Mouse (Mus musculus): ENCODE results near the gene Prickle2. TPM values are rescaled to one million over a fixed set of nuclear protein-coding genes. Genes with fewer than 3 reads are reported as not detected.

Prickle2 gene
- polyA plus RNA-seq, 1 experiment from 2014 or later = 18.1 TPM

DNA sequence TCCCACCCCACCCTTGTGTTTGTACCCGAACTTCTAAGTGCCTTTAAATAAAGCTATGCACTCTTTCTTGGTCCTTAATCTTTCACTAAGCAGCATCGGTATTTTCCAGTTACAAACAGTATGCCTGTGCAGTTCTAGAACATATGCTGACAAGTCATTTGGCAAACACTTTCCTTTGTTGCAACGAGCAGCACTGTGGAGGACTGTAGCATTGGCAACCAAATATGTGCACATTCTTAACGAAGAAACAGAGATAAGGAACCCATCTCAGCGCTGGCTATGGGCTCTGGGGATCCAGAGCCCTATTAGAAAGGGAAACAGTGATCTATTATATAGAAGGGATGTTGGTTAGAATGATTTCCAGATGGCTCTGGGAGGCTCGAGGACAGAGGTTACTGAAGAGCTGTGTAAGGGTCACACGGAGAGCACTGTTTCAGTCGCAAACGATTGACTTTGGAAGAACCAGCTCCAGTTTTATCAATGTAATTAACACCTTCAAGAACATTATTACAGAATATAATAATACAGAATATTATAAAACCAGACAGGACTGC lies 96.2 kb downstream of the Prickle2 start:
- no peaks in the 10 kb centered on the region for H3K27me3 ChIP-seq
- in situ Hi-C loops (cut with MboI; ENCODE audit: low pct_unique_long_range_greater_than_20kb) = no loop called here
- no peak for DNase-seq (ENCODE audit: low read depth, low spot score)
- TF ChIP-seq CTCF (IDR thresholded peaks at IDR 0.05) = no peak
- no peak for ATAC-seq
- ChIA-PET CTCF (interaction anchor here (1.0 to 1.6 kb wide), 4 partner anchors 12 to 56 kb away, joined by 3 to 5 read pairs (median 3); no protein-coding TSS in a partner anchor), POLR2A (no interaction called here)

GRCm38 (mm10) chr6:92609078-92609477 lies 96.9 kb downstream of the Prickle2 start:
- CTCF ChIA-PET = interaction anchor here (1.6 kb wide), 1 partner anchor 57 kb away, joined by 5 read pairs; no protein-coding TSS in a partner anchor
- no peak for TF ChIP-seq CTCF (IDR thresholded peaks at IDR 0.05)
- ATAC-seq (no peak), DNase-seq (ENCODE audit: low read depth, low spot score) (no peak)
- POLR2A ChIA-PET = no interaction called here
- in situ Hi-C loops (cut with MboI; ENCODE audit: low pct_unique_long_range_greater_than_20kb) = no loop called here
- no peaks in the 10 kb centered on the region for H3K27me3 ChIP-seq

DNA sequence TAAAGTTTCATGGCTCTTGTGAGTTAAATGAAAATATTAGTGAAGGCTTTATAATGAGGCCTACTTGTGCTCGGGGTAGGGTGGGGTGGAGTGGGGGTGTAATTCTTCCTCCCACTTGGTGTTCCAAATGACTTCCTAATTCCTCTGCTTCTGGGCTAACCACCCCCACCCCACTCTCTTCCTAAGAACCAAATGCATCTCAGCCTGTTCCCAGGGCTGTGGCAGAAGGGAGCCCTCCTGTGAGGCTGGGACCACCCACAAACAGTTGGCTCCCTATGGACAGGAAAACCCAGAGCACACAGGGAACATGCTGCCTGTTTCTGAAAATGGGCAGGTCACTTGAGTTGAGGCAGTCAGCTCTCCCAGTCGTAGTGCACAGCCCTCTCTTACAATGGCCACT lies 100.8 kb downstream of the Prickle2 start:
- TF ChIP-seq CTCF (IDR thresholded peaks at IDR 0.05) = no peak
- ChIA-PET CTCF (interaction anchor here (1.5 kb wide), 1 partner anchor 35 kb away, joined by 3 read pairs; no protein-coding TSS in a partner anchor), POLR2A (interaction anchor here (0.5 kb wide), 1 partner anchor 65 kb away, joined by 3 read pairs; no protein-coding TSS in a partner anchor)
- ATAC-seq (no peak), DNase-seq (ENCODE audit: low read depth, low spot score) (no peak)
- in situ Hi-C loops (cut with MboI; ENCODE audit: low pct_unique_long_range_greater_than_20kb) = no loop called here
- H3K27me3 ChIP-seq = no peaks in the 10 kb centered on the region

DNA sequence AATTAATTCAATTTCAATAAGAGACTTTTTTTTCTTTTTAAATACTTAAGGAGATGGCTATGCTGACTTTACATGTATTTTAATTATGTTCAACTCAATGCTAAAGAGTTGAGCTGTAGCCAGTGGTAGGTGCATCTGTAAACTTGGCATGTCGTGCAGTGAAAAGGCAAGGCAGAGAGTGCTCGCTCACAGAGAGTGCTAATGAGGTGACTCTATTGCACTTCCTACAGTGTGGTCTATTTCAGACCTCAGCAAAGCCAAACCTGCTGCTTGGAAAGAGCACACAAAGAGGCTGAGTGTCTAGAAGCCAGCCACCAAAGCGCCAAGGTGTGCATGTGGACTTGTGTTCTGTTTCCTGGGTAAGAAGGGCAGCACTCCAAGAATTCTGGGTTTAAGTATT lies 109.6 kb downstream of the Prickle2 start:
- in situ Hi-C loops (cut with MboI; ENCODE audit: low pct_unique_long_range_greater_than_20kb) = no loop called here
- no peaks in the 10 kb centered on the region for H3K27me3 ChIP-seq
- no peak for TF ChIP-seq CTCF (IDR thresholded peaks at IDR 0.05)
- POLR2A ChIA-PET = no interaction called here
- CTCF ChIA-PET = interaction anchor here (1.4 kb wide), 1 partner anchor 10 kb away, joined by 4 read pairs; no protein-coding TSS in a partner anchor
- no peak for ATAC-seq
- no peak for DNase-seq (ENCODE audit: low read depth, low spot score)

DNA sequence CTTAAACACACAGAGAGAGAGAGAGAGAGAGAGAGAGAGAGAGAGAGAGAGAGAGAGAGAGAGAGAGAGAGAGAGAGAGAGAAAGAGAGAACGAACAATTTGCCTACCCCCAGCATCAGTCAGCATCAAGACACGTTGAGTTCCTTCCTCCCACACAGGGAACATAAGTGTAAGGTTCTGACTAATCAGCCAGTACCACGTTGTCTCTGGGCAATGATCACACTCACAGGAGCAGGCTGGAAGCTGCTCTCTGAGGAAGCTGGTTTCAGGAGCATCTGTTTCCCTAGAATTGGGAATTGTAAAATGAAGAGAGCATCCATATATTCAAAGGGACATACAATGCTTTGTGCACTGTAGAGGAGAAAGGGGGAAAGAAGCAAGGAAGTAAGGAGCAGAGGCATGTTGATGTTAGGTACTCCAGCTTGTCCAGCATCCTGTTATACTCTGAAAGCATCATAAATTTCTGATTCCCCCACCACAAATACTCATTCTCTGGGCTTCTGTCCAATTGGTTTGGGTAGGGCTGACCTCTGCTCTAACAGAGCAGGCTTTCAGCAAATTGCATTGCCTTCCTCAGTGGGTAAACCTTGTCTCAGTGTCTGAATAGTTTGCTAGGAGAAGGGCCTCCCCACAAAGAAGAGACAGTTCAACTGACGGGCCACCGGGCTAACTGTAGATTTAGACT lies 116.4 kb downstream of the Prickle2 start:
- ChIA-PET CTCF (interaction anchor here (1.0 kb wide), 1 partner anchor 9 kb away, joined by 3 read pairs; no protein-coding TSS in a partner anchor), POLR2A (interaction anchor here (0.9 kb wide), 1 partner anchor 9 kb away, joined by 3 read pairs; no protein-coding TSS in a partner anchor)
- ATAC-seq (no peak), DNase-seq (ENCODE audit: low read depth, low spot score) (no peak)
- H3K27me3 ChIP-seq = no peaks in the 10 kb centered on the region
- no peak for TF ChIP-seq CTCF (IDR thresholded peaks at IDR 0.05)
- in situ Hi-C loops (cut with MboI; ENCODE audit: low pct_unique_long_range_greater_than_20kb) = no loop called here

GRCm38 (mm10) chr6:92584026-92584425 lies 121.9 kb downstream of the Prickle2 start:
- ChIA-PET CTCF (interaction anchor here (1.1 kb wide), 1 partner anchor 27 kb away, joined by 3 read pairs; no protein-coding TSS in a partner anchor), POLR2A (no interaction called here)
- DNase-seq (ENCODE audit: low read depth, low spot score) = peak; percentile 37
- H3K27me3 ChIP-seq = no peaks in the 10 kb centered on the region
- ATAC-seq = peak; percentile 74
- in situ Hi-C loops (cut with MboI; ENCODE audit: low pct_unique_long_range_greater_than_20kb) = no loop called here
- no peak for TF ChIP-seq CTCF (IDR thresholded peaks at IDR 0.05)

DNA sequence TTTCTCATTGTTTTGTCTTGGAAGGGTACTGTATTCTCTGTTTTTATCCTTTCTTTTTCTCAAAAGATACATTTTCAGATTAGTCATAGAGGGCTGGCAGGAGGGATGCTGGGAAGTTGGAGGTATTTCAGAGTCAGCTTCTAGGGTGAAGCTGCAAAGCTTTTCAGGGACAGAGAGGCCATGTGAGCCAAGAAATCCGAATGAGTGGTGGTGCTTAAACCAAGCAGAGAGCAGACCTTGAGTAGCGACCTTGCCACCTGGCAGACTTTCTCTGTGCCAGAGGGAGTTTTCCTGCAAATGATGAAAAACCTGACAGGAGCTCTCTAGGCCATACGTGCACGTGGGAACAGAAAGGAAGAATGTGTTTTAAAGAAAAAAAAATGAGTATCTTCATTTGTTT lies 130.7 kb downstream of the Prickle2 start:
- no peaks in the 10 kb centered on the region for H3K27me3 ChIP-seq
- no peak for TF ChIP-seq CTCF (IDR thresholded peaks at IDR 0.05)
- ChIA-PET POLR2A (no interaction called here), CTCF (no interaction called here)
- in situ Hi-C loops (cut with MboI; ENCODE audit: low pct_unique_long_range_greater_than_20kb) = no loop called here
- no peak for ATAC-seq
- no peak for DNase-seq (ENCODE audit: low read depth, low spot score)

DNA sequence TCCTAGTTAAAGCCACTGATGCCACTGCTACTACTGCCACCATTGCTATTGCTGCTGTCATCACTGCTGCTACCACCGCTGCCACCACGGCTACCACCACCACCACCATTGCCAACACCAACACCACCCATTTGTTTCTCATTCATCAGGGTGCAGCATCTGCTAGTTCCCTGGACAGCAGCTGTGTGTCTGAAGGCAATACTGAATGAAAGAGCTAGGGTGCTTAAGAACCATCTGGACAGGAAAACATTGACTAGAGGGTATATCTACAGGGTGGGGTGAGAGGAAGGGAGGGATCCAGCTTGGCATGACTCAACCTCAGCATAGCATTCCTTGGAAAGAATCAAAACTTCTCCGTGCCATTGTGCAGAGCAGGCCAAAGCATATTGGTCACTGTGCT lies 133.8 kb downstream of the Prickle2 start:
- in situ Hi-C loops (cut with MboI; ENCODE audit: low pct_unique_long_range_greater_than_20kb) = no loop called here
- no peak for TF ChIP-seq CTCF (IDR thresholded peaks at IDR 0.05)
- DNase-seq (ENCODE audit: low read depth, low spot score) (no peak), ATAC-seq (no peak)
- H3K27me3 ChIP-seq = no peaks in the 10 kb centered on the region
- ChIA-PET CTCF (no interaction called here), POLR2A (interaction anchor here (0.8 kb wide), 1 partner anchor 10 kb away, joined by 5 read pairs; no protein-coding TSS in a partner anchor)

- H3K27me3 ChIP-seq = no peaks in the 10 kb centered on the region
- POLR2A ChIA-PET = no interaction called here
- in situ Hi-C loops (cut with MboI; ENCODE audit: low pct_unique_long_range_greater_than_20kb) = no loop called here
- ATAC-seq = no peak
- DNase-seq (ENCODE audit: low read depth, low spot score) = no peak
- CTCF ChIA-PET = interaction anchor here (1.4 kb wide), 1 partner anchor 36 kb away, joined by 3 read pairs; no protein-coding TSS in a partner anchor
- no peak for TF ChIP-seq CTCF (IDR thresholded peaks at IDR 0.05)
Observed at GRCm38 (mm10) chr6:92570090-92570489, 135.9 kb downstream of the Prickle2 start.

DNA sequence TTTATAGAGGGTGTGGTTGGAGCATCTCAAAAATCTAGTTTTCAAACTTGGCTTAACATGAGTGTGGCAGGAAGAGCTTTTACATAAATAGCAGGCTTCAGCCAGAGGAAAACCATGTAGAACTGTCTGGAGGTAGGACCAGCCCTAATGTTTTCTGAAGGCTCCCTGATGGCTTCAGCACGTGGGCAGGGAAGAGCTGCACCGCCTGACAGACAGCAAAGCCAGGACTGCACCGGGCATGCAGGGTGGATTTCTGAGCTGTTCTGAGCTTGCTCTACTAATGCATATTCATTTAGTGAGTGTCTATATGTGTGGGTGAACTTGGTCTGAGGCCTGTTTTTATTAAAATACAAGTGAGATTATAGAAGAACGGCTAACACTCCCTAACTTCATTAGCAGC lies 136.7 kb downstream of the Prickle2 start:
- no peak for TF ChIP-seq CTCF (IDR thresholded peaks at IDR 0.05)
- ChIA-PET CTCF (interaction anchor here (1.4 kb wide), 1 partner anchor 37 kb away, joined by 3 read pairs; no protein-coding TSS in a partner anchor), POLR2A (no interaction called here)
- DNase-seq (ENCODE audit: low read depth, low spot score) = no peak
- H3K27me3 ChIP-seq = no peaks in the 10 kb centered on the region
- no peak for ATAC-seq
- in situ Hi-C loops (cut with MboI; ENCODE audit: low pct_unique_long_range_greater_than_20kb) = no loop called here

DNA sequence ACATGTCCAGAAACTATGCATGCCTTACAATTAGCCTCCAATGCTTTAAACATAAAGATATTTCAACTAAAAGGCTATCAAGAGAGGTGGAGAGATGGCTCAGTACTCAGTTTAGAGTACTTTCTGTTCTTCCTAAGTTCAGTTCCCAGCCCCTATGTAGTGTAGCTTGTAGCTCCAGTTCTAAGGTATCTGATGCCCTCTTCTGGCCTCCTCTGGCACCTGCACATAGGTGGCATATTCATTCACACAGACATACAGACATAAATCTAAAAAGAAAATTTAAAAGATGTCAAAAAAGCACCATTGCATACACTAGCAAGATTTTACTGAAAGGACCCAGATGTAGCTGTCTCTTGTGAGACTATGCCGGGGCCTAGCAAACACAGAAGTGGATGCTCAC lies 146.7 kb downstream of the Prickle2 start:
- H3K27me3 ChIP-seq = no peaks in the 10 kb centered on the region
- POLR2A ChIA-PET = no interaction called here
- TF ChIP-seq CTCF (IDR thresholded peaks at IDR 0.05) = peak; percentile 27
- no peak for DNase-seq (ENCODE audit: low read depth, low spot score)
- ATAC-seq = no peak
- CTCF ChIA-PET = interaction anchor here (1.2 kb wide), 1 partner anchor 23 kb away, joined by 3 read pairs; no protein-coding TSS in a partner anchor
- in situ Hi-C loops (cut with MboI; ENCODE audit: low pct_unique_long_range_greater_than_20kb) = no loop called here

Measured in Patski (cell line).